Mouse (Mus musculus) fat pad, adult 2 months (tissue): ENCODE measurements around the gene Gm5134.
A peak's percentile ranks its signal among the peaks of the same experiment; 100 is the strongest.

Experiments
- DNase-seq: peaks from one replicate; pipeline ENCODE4 v3.0.0-alpha.2; 2011; ENCODE audit warnings: low read depth, low spot score; ENCODE audit errors: extremely low read depth

Gm5134 gene

DNA sequence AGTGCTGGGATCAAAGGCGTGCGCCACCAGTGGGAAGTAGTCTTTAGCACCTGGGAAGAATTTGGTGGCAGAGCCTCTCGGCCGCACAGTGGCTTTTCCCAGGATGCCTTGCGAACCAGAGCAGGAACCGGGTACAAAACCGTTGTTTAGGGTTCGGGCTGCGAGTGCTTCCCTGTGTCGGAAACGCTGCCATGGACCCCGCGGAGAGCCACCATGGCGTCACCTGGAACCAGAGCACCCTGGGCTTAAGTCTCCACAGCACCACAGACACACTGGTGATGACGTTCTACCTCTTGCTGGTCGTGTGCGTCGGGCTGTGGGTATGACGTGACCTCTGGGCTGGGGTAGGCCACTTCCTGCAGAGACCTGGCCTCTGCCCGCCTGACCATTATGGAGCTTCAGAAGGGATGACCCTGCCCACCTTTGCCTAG, at the start of gene Gm5134:
Gm5134 (plus strand) TSS at position 134 of the 431 bp plus-strand sequence.
- DNase-seq = no peak

DNA sequence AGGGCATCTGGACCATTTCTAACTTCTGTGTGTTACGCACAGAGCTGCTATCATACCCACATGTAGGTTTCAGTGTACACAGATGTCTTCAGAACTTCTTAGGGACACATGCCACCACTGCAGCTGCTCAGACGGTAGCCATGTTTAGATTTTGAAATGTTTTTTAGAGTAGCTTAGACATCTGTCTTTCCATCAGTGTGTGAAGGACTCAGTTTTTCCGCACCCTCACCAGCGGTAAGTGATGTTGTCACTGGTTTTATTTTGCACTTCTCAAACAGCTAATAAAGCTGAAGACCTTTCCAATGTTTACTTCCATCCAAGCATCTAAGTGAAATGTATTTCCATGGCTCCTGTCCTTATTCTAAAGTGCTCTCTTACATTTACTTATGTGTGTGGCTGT, 47.4 kb upstream of the Gm5134 start:
- DNase-seq = no peak

DNA sequence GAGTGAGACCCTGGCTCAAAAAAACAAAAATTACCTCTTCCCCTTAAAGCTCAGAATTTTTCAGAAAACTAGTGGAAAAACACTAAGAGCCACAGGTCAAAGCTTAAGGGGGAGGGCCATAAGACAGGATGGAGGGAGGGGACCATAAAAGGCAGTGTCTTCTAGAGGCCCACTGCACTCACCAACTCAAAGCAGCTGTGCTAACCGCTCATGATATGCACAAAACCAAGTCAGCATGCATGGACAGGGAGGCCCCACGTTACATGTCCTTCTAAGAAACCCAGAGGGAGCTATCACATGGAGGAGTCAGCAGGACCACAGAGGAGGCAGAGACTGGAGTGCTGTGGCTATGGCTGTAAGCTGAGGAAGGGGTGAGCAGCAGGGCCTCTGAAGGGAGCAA, 43.6 kb upstream of the Gm5134 start:
- no peak for DNase-seq

DNA sequence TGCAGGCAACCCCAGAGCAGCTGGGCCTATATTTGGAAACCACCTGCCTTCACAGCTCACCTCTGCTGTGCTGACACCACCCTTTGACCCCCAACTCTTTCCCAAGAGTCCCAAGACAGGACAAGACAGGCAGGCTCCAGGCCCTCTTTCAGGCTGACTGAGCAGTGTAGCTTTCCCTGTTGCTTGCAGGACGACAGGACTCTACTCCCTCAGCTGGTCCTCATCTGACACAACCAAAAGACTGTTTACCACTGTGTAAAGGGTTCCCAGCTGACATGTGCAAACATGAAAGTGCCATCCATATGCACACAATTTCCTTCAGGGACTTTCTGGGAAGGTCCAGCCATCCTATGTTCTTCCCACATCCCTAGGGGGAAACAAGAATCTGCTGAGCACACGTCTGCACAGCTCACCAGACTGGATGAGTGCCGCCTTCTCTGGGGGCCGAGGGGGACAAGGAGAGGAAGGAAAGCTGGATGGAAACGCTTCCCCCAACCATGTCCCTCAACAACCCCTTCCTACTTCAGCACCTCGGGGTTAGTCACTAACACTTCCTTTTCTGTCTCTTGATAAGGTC, 41.2 kb upstream of the Gm5134 start:
- DNase-seq = no peak

DNA sequence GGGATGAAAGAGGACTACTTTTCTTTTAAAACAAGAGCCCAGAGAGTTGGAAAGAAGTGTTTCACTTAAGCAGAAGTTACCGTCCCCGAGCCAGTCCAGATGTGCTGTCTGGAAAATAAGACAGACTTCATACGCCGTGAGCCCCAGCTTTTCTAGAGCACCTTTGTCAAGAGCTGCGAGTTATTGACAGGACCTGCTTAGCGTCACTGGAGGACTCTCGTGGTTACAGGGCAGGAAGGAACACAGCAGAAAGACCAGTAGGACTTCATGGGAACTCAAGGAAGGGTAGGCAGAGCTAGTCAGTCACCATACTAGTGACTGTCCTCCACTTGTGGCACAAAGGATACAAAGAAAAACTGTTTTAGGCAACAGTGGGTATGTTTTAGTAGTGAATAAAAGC, 38.8 kb upstream of the Gm5134 start:
- DNase-seq = no peak

DNA sequence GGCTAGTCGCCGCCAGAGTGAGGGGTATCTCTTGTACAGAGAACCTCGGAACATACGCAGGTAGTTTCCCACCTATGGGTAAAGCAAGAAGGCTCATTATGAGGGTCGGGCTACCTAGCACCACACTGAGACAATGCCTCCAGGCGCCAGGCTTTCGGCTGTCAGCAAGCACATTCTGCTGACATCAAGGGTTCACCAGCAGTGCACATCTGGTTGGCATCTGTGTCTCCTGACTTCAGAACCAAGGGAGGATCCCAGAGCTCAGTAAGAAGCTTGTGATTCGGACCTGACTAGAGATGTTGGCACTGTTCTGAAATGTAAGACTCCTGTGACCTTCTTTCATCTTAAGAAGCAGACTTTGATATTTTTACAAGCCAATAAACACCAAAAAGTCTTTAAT, 37.5 kb upstream of the Gm5134 start:
- DNase-seq = no peak

DNA sequence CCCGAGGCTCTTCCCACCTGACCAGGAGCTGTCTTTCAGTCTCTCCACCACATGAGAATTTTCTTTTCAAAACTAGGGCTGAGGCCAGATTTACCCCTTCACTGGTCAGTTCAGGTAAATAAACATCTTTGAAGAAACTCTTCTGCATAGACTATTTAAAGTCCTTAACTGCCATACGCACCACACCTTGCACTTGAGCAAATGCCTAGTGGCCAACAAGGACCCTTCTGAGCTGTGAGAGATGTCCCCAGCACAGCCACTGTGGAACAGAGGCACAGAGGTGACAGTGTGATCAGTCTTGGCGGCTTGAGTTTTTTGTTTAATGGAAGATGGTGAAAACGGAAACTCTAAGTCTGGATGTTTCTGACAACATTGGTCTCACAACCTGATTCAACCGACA, 35.3 kb upstream of the Gm5134 start:
- DNase-seq = no peak

DNA sequence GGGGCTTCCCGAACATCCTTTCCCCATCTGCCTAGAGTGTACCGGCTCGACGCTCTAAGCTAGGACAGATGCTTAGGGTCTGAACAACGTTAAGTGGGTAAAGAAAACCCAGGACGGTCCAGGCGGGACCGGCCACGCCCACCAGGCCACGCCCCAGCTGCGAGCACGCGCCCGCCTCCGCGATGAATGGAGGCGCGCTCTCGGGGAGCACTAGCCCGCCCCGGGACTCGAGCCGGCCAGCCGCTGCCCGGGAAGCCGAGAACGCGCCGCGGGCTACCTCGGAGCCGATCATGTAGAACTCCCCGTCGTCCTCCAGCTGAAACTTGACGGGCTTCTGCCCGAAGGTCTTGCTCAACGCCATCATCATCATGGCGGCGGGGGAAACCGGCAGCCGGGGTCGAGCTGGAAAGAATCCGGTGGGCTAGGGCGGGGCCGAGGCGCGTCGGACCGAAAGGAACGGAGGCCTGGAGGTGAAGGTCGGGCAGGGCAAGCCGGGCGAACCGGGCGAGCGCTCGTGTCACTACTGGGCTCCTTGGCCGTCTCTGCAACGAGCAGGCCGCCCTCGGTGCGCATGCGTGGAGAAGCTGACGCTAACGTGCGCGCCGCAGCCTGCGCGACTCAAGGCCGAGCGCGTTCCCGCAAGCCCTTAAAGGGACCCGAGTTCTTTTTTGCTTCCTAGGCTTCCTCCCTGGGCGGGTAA, 33.1 kb upstream of the Gm5134 start, which contains the start of gene Smarcb1:
Smarcb1 (minus strand) TSS at position 592 of the 700 bp plus-strand sequence.
- DNase-seq = peak; percentile 26

DNA sequence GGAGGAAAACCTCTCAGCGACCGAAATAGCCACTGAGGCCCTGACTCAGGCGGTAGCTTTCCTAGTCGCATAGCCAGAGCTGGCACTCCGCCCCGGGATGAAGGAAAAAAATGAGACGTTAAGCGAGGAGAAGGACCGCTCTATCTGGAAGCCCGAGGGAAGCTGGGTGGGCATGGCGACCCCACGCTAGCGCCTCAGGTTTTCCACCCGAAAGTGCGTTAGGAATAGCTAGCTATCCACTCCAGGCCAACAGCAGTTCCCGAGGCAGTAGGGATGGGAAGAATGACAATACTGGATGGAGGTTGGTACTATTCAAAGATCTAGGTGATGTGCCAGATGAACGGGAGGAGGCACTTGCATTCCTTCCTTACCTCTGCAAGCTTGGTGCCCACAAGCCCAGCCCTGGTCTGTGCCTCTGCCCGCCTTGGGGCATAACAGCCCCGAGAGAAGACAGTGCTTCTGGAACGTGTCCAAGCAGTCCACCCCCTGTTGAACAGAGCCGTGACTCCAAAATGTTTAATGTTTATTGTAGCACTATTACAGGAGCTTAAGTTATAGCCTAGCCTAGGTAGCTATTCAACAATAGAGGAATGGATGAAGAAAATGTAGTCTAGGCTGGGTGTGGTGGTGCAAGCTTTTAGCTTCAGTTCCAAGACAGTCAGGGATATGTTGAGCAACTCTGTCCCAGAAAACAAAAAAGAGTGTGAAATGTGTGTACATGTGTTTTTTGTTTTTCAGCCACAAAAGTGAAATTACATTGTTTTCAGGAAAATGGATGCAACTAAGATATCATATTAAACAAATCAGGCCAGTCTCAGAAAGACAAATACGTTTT, 32.4 kb upstream of the Gm5134 start:
- DNase-seq = no peak

DNA sequence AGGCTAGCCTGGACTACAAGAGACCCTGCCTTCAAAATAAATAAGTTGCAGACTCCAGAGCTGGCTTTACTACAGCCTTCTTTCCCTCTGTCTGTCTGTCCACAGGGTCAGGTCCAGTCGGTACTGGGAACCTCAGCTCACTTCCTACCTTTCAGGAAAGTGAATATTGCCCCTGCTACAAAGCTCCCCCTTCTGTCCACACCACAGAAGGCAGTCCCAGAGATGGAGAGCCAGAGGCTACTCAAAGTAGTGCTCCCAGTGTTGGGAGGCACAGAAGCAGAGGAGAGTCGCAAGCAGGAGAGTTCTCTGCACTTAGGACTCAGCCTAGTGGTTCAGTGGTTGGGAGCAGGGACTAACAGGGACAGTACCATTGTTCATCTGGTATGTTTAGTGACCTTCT, 30.0 kb upstream of the Gm5134 start:
- DNase-seq = no peak

DNA sequence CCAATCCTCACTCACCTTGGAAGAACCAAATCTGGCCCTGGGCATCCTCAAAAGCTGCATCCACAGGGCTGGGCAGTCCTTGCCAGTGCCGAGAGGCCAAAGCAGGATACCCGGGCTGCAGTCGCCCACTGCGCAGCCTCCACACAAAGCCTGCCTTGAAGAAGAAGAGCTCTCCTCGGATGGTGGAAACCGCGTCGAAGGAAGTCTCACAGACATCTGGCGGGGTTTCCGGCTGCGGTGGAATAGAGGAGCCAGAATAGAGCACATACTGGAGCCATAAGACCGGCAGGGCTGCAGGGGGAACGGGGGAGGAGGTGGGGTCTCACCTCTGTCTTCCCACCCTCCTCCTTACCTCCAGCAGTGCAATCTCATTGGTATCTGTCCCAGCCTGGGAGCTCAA, 27.9 kb upstream of the Gm5134 start:
- no peak for DNase-seq

DNA sequence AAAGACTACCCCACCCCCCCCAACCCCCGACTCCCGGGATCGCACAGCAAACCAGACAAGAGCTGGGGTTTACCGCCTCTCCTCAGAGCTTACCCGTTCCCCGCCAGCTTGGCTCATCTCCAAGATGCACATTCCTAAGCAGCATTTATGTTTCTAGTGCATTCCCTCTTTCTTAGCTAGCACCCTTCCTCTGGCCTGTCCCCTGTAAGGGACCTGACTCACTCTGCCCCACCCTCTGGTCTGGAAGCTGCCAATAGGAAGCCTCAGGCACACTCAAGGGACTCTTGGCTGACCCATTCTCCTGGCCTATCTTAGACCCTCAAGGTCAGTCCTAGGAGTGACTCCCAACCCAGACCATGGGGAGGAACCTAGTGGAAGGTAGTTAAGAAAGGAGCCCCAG, 24.0 kb upstream of the Gm5134 start:
- DNase-seq = no peak

DNA sequence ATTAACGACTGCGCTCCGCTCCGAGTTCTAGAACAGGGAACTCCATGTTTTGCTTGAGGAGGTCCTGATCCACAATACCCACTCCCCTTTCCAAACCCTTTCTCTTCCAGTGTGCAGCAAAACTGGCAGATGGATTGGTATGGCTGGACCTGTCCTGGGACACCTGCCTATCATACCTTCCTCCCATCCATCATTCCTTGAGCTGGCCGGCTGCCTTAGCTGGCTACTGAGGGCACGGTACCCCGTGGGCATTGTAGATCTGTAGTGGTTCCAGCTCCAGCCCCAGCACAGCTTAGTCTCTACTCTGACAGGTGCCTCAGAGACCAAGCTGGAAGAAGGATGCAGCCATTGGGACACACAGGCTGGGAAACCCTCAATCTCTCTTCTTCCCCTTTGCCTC, 23.0 kb upstream of the Gm5134 start:
- no peak for DNase-seq

DNA sequence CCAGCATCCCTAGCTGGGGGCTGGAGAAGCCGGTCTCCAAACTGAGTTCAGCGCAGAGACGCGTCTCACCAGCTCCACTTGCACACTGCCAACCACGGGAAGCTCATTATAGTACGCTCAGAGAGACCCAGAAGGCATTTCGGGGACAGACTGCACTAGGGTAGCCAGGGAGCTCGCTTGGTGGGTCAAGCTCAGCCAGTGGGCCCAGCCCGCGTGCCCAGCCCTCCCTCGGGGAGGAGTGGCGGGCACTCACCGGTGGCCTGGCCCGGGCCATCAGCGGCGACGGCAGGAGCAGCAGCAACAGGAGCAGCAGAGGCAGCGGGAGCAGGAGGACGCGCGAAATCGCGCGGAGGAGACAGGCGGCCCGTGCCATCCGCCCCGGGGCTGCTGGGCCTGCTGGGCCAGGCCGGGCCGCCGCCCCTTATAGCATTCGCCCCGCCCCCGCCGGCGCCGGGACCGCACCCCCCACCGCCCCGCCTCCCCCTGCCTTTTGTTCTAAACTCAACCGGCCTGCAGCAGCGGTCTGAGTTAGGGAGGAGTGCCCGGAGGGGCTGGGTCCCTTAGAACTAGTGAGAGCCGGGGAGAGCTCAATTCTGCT, 22.1 kb upstream of the Gm5134 start:
- no peak for DNase-seq

DNA sequence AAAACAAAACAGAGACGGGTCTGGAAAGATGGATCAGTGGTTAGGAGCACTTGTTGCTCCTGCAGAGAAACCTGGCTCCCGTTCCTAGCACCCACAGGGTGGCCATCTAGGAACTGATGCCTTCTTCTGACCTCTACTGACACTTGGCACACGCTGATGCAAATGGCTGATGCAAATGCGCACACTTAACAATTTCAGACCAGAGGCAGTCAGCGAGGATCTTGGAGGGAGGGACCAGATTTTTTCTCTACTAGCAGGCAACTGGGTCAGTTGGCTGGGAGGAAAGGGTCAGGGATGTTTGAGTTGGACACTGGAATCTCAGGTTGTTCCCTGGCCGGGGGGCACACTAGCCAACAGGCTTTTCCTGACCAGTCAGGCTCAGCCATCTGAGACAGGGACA, 21.4 kb upstream of the Gm5134 start, which contains the start of gene Chchd10:
Chchd10 (plus strand) TSS at position 240 of the 400 bp plus-strand sequence.
- DNase-seq = no peak

DNA sequence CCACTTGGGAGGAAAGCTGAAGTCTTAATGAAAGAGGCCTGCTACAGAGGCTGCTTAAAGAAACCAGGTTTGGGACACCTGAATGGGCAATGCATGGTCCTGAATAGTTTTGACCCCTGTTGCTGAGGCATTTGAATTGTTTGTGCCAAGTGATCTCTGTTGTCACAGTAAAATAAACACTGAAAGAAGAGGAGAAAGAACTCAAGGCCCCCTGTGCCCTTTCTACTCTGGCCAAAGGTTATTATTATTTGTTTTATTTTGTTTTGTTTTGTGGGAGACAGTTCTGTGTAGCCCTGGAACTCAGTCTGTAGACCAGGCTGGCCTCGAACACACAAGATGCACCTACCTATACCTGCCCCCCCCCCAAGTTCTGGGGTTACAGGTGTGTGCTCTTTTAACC, 19.3 kb upstream of the Gm5134 start:
- no peak for DNase-seq

DNA sequence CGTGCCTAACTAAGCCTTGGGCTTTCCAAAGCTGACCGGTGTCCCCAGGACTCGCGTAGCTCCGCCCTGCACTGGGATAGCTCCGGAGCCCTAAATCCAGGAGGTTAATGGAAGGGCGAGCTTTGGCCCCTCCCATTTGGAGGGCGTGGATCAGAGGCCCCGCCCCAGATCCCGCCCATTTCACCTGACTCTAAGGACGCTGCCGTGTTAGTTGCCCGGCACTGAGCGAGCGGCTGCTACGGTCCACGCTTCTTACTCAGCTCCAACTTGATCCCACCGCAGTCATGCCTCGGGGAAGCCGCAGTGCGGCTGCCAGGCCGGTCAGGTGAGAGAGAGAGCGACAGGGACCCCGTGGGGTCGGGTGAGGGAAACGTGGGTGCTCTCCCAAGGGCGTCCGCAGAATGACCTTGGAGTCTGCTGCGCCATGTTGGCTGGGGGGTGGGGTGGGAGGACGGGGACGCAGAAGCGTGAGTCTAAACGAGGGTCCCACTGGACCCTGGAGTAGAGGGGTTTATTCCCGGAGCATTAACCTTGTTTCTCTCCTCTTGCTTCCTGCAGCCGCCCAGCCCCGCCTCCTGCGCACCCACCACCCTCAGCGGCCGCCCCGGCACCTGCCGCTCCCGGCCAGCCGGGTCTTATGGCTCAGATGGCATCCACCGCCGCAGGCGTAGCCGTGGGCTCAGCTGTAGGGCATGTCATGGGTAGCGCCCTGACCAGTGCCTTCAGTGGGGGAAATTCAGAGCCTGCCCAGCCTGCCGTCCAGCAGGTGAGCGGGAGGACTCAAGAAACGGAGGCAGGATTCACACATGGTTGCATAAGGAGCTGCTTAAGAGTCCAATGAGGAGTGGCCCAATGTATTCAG, 18.4 kb upstream of the Gm5134 start, which contains the start of gene Mmp11:
Mmp11 (minus strand) TSS at position 817 of the 862 bp plus-strand sequence.
- DNase-seq = peak; percentile 28

DNA sequence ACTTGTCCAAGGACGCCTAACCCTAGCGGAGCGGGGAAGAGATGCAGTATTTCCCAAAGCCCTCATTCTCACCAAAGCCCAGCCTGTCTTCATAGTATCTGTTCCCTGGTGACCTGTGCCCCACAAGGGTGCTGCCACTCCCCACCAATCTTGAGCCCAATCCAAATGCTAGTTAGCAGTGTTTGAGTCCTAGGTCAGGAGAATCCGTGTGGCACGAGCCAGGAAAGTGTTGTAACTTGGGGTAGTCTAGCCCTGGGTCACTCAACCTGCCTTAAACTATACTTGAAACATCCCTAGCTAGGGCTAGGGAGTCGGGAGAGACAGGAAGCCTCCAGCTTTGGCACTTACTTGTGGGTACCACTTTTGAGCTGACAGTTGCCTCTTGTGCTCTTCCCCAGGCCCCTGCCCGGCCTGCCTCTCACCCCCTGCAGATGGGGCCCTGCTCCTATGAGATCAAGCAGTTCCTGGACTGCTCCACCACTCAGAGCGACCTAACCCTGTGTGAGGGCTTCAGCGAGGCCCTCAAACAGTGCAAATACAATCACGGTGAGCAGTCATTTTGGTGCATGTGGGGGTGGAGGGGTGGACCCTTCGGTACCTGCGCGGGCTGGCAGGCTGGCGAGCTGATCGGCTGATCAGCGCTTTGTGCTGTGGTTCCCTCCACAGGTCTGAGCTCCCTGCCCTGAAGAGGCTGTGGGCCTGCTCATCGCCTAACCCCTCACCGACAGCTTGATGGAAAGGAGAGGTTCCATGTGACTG, 17.2 kb upstream of the Gm5134 start:
- DNase-seq = no peak

DNA sequence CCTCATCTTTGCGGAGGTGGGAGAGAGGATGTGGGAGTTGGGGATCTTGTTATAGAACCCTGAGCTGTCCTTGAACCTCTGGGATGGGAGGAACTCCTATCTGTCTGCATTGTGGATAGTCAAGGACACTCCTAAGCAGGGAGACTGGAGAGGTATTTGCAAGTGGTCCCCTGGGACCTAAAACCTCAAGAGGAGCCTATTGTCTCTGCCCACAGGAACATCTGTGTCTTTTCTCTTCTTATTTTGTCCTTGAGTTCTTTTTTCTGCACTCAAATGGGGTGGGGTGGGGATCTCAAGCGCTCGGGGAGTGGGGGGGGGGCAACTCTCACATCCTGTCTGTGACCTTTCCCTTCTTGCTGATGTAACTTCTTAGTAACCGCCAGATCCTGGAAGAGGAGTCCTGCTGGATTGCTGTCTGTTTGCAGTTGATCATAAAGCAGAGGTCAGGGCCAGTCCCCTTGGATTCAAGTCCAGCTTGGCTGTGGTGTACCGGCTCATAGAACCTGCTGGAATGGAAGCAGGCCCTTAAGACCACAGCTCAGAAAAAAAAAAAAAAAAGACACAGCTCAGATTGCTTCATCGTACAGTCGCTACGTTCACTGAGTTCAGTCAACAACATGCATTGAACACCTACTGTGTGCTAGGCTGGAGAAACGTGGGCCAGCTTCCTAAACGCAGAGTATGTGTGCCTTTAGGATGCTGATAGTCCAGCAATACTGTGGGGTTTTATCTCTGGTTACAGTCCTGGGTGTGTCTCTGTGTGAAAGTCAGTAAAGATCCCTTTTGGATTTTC, 16.3 kb upstream of the Gm5134 start:
- DNase-seq = no peak
